Mouse (Mus musculus): ENCODE data around the gene Col5a1. TPM values are rescaled to one million over a fixed set of nuclear protein-coding genes. Genes with fewer than 3 reads are reported as not detected.

Gene Col5a1
- total RNA-seq, 2 experiments from 2014 or later, result 0.58 to 2.4 TPM

- ATAC-seq (replicated peaks; ENCODE audit: poor library complexity), result no peak
These were observed 31.0 kb downstream of the Col5a1 start for GRCm38 (mm10) chr2:27917177-27917576.

- no peak for ATAC-seq (replicated peaks; ENCODE audit: poor library complexity)
These were observed 31.9 kb downstream of the Col5a1 start for GRCm38 (mm10) chr2:27918106-27918505.

GRCm38 (mm10) chr2:27919309-27919850 is 33.2 kb downstream of the Col5a1 start:
- no peak for ATAC-seq (replicated peaks; ENCODE audit: poor library complexity)

- peak; percentile 61 for ATAC-seq (replicated peaks; ENCODE audit: poor library complexity)
These were observed 35.8 kb downstream of the Col5a1 start for GRCm38 (mm10) chr2:27922053-27922452.

- no peak for ATAC-seq (replicated peaks; ENCODE audit: poor library complexity)
These were observed 37.5 kb downstream of the Col5a1 start for GRCm38 (mm10) chr2:27923718-27924117.

GRCm38 (mm10) chr2:27924463-27924862 is 38.2 kb downstream of the Col5a1 start:
- no peak for ATAC-seq (replicated peaks; ENCODE audit: poor library complexity)

- peak; percentile 46; the same call in 1 of the 2 replicates for ATAC-seq (replicated peaks; ENCODE audit: poor library complexity)
These were observed 40.4 kb downstream of the Col5a1 start for GRCm38 (mm10) chr2:27926478-27927165.

- ATAC-seq (replicated peaks; ENCODE audit: poor library complexity), result no peak
These were observed 44.3 kb downstream of the Col5a1 start for GRCm38 (mm10) chr2:27930471-27931015.

GRCm38 (mm10) chr2:27931130-27931529 is 44.9 kb downstream of the Col5a1 start:
- ATAC-seq (replicated peaks; ENCODE audit: poor library complexity), result no peak

GRCm38 (mm10) chr2:27931971-27932370 is 45.7 kb downstream of the Col5a1 start:
- ATAC-seq (replicated peaks; ENCODE audit: poor library complexity), result no peak

- ATAC-seq (replicated peaks; ENCODE audit: poor library complexity), result no peak
These were observed 48.0 kb downstream of the Col5a1 start for GRCm38 (mm10) chr2:27934269-27934668.

- ATAC-seq (replicated peaks; ENCODE audit: poor library complexity), result no peak
These were observed 48.6 kb downstream of the Col5a1 start for GRCm38 (mm10) chr2:27934831-27935230.

GRCm38 (mm10) chr2:27935441-27935840 is 49.2 kb downstream of the Col5a1 start:
- ATAC-seq (replicated peaks; ENCODE audit: poor library complexity), result no peak

- ATAC-seq (replicated peaks; ENCODE audit: poor library complexity), result 0 out of 2 replicates have a peak, but pooled peaks have one; percentile 23
These were observed 50.5 kb downstream of the Col5a1 start for GRCm38 (mm10) chr2:27936607-27937191.

GRCm38 (mm10) chr2:27939433-27939832 is 53.2 kb downstream of the Col5a1 start:
- ATAC-seq (replicated peaks; ENCODE audit: poor library complexity), result peak; percentile 23; the same call in 1 of the 2 replicates

GRCm38 (mm10) chr2:27940144-27940543 is 53.9 kb downstream of the Col5a1 start:
- ATAC-seq (replicated peaks; ENCODE audit: poor library complexity), result no peak

- ATAC-seq (replicated peaks; ENCODE audit: poor library complexity), result no peak
These were observed 61.0 kb downstream of the Col5a1 start for GRCm38 (mm10) chr2:27947252-27947651.

- no peak for ATAC-seq (replicated peaks; ENCODE audit: poor library complexity)
These were observed 61.7 kb downstream of the Col5a1 start for GRCm38 (mm10) chr2:27947917-27948316.

GRCm38 (mm10) chr2:27953866-27954265 is 67.6 kb downstream of the Col5a1 start:
- no peak for ATAC-seq (replicated peaks; ENCODE audit: poor library complexity)

- no peak for ATAC-seq (replicated peaks; ENCODE audit: poor library complexity)
These were observed 68.7 kb downstream of the Col5a1 start for GRCm38 (mm10) chr2:27954924-27955323.

- ATAC-seq (replicated peaks; ENCODE audit: poor library complexity), result no peak
These were observed 70.5 kb downstream of the Col5a1 start for GRCm38 (mm10) chr2:27956751-27957150.

GRCm38 (mm10) chr2:27957184-27957583 is 71.0 kb downstream of the Col5a1 start:
- ATAC-seq (replicated peaks; ENCODE audit: poor library complexity), result no peak
